Mouse (Mus musculus) Patski (cell line): ENCODE measurements around the gene Adcy1. TPM values are rescaled to one million over a fixed set of nuclear protein-coding genes. Genes with fewer than 3 reads are reported as not detected.

Source experiments
- ATAC-seq: fragments of 100-300 bp; one replicate; pipeline ENCODE4 v1.8.0; 2021
- CTCF ChIA-PET: fragments of 350-600 bp; sonication (Branson Sonifier 250); formaldehyde crosslinking; loops from one replicate; lab custom pipeline; 2022; ENCODE audit warnings: inconsistent platforms; lab: Charles Lee
- POLR2A ChIA-PET: fragments of 350-600 bp; sonication (Branson Sonifier 250); formaldehyde crosslinking; loops from one replicate; lab custom pipeline; 2022; ENCODE audit warnings: antibody characterized with exemption, inconsistent platforms; lab: Charles Lee
- DNase-seq: peaks from one replicate; pipeline ENCODE4 v3.0.0-alpha.2; 2011; ENCODE audit warnings: low read depth, low spot score
- H3K27me3 ChIP-seq: fragments of 371-371 bp; one replicate; pipeline ENCODE4 v1.5.1; 2021
- CTCF ChIP-seq: fragments of 100-300 bp; IDR thresholded peaks from one replicate; pipeline ENCODE4 v1.5.1; 2021
- in situ Hi-C: fragments of 300-500 bp; cut with MboI; formaldehyde crosslinking; loops from 3 replicates; pipeline ENCODE4 v1.11.1; 2018; ENCODE audit warnings: low pct_unique_long_range_greater_than_20kb, mixed read lengths
- polyA plus RNA-seq: library from polyadenylated mRNA; unstranded; gene quantifications from one replicate; pipeline ENCODE4 v1.2.3, GENCODE M21; 2021

Adcy1 gene
- polyA plus RNA-seq, 1 experiment from 2014 or later, result 18.0 TPM

GRCm38 (mm10) chr11:7149471-7149870, 86.2 kb downstream of the Adcy1 start:
- ATAC-seq (no peak), DNase-seq (no peak)
- in situ Hi-C loops, result no loop called here
- no peak for TF ChIP-seq CTCF
- POLR2A ChIA-PET, result no interaction called here
- no peaks in the 10 kb centered on the region for H3K27me3 ChIP-seq
- CTCF ChIA-PET, result interaction anchor here (1.6 to 1.7 kb wide), 2 partner anchors 8 to 12 kb away, joined by 4 to 5 read pairs; no protein-coding TSS in a partner anchor

GRCm38 (mm10) chr11:7150511-7150910, 87.2 kb downstream of the Adcy1 start:
- CTCF ChIA-PET, result interaction anchor here (1.7 kb wide), 1 partner anchor 9 kb away, joined by 4 read pairs; no protein-coding TSS in a partner anchor
- no peak for TF ChIP-seq CTCF
- POLR2A ChIA-PET, result no interaction called here
- no peaks in the 10 kb centered on the region for H3K27me3 ChIP-seq
- DNase-seq, result no peak
- ATAC-seq, result no peak
- in situ Hi-C loops, result loop anchor here (10.0 kb wide), 1 partner anchor 386 kb away; no protein-coding TSS in a partner anchor

- ChIA-PET POLR2A (no interaction called here), CTCF (no interaction called here)
- no peak for ATAC-seq
These were observed 89.1 kb downstream of the Adcy1 start for GRCm38 (mm10) chr11:7152371-7152770.

GRCm38 (mm10) chr11:7153081-7153480, 89.8 kb downstream of the Adcy1 start:
- CTCF ChIA-PET, result no interaction called here
- peak; percentile 65 for DNase-seq
- peak; percentile 73 for ATAC-seq

More at GRCm38 (mm10) chr11:7152371-7152770, 89.1 kb downstream of the Adcy1 start:
- no peak for DNase-seq
- no peaks in the 10 kb centered on the region for H3K27me3 ChIP-seq
- in situ Hi-C loops, result loop anchor here (10.0 kb wide), 1 partner anchor 388 kb away; no protein-coding TSS in a partner anchor
- no peak for TF ChIP-seq CTCF

GRCm38 (mm10) chr11:7156427-7156826, 93.1 kb downstream of the Adcy1 start:
- no peak for TF ChIP-seq CTCF
- no peak for ATAC-seq
- DNase-seq, result no peak
- POLR2A ChIA-PET, result no interaction called here
- CTCF ChIA-PET, result interaction anchor here (1.3 kb wide), 1 partner anchor 13 kb away, joined by 5 read pairs; no protein-coding TSS in a partner anchor
- no peaks in the 10 kb centered on the region for H3K27me3 ChIP-seq
- in situ Hi-C loops, result loop anchor here (5.0 to 10.0 kb wide), 2 partner anchors 392 to 489 kb away; no protein-coding TSS in a partner anchor

More at GRCm38 (mm10) chr11:7153081-7153480, 89.8 kb downstream of the Adcy1 start:
- POLR2A ChIA-PET, result no interaction called here
- in situ Hi-C loops, result loop anchor here (10.0 kb wide), 1 partner anchor 388 kb away; no protein-coding TSS in a partner anchor
- no peak for TF ChIP-seq CTCF
- no peaks in the 10 kb centered on the region for H3K27me3 ChIP-seq

GRCm38 (mm10) chr11:7158196-7158595, 94.9 kb downstream of the Adcy1 start:
- in situ Hi-C loops, result loop anchor here (5.0 to 10.0 kb wide), 2 partner anchors 393 to 491 kb away; no protein-coding TSS in a partner anchor
- ChIA-PET CTCF (no interaction called here), POLR2A (no interaction called here)
- DNase-seq, result no peak
- ATAC-seq, result no peak
- H3K27me3 ChIP-seq, result no peaks in the 10 kb centered on the region
- no peak for TF ChIP-seq CTCF

- DNase-seq (no peak), ATAC-seq (no peak)
- in situ Hi-C loops, result no loop called here
- no peaks in the 10 kb centered on the region for H3K27me3 ChIP-seq
- ChIA-PET CTCF (interaction anchor here (1.0 to 2.8 kb wide), 3 partner anchors 14 to 44 kb away, joined by 3 to 22 read pairs (median 3); no protein-coding TSS in a partner anchor), POLR2A (interaction anchor here (0.8 kb wide), 1 partner anchor 10 kb away, joined by 3 read pairs; no protein-coding TSS in a partner anchor)
- no peak for TF ChIP-seq CTCF
These were observed 96.9 kb downstream of the Adcy1 start for GRCm38 (mm10) chr11:7160146-7160545.

GRCm38 (mm10) chr11:7160637-7161101, 97.4 kb downstream of the Adcy1 start:
- TF ChIP-seq CTCF, result no peak
- no peak for DNase-seq
- H3K27me3 ChIP-seq, result no peaks in the 10 kb centered on the region
- POLR2A ChIA-PET, result interaction anchor here (0.8 kb wide), 1 partner anchor 10 kb away, joined by 3 read pairs; no protein-coding TSS in a partner anchor
- in situ Hi-C loops, result no loop called here
- ATAC-seq, result no peak
- CTCF ChIA-PET, result interaction anchor here (1.0 to 2.8 kb wide), 3 partner anchors 14 to 44 kb away, joined by 3 to 22 read pairs (median 3); no protein-coding TSS in a partner anchor

- DNase-seq (no peak), ATAC-seq (no peak)
- no peaks in the 10 kb centered on the region for H3K27me3 ChIP-seq
- in situ Hi-C loops, result no loop called here
- CTCF ChIA-PET, result interaction anchor here (0.8 to 2.8 kb wide), 6 partner anchors 12 to 103 kb away, joined by 3 to 22 read pairs (median 4); no protein-coding TSS in a partner anchor
- POLR2A ChIA-PET, result no interaction called here
- TF ChIP-seq CTCF, result no peak
These were observed 98.3 kb downstream of the Adcy1 start for GRCm38 (mm10) chr11:7161502-7162174.

GRCm38 (mm10) chr11:7164416-7164815, 101.1 kb downstream of the Adcy1 start:
- CTCF ChIA-PET, result no interaction called here
- DNase-seq (no peak), ATAC-seq (no peak)
- TF ChIP-seq CTCF, result no peak
- no peaks in the 10 kb centered on the region for H3K27me3 ChIP-seq
- POLR2A ChIA-PET, result no interaction called here
- in situ Hi-C loops, result no loop called here
